8 mouse cellular contexts compared by ENCODE assay signal in the genomic region with DNA sequence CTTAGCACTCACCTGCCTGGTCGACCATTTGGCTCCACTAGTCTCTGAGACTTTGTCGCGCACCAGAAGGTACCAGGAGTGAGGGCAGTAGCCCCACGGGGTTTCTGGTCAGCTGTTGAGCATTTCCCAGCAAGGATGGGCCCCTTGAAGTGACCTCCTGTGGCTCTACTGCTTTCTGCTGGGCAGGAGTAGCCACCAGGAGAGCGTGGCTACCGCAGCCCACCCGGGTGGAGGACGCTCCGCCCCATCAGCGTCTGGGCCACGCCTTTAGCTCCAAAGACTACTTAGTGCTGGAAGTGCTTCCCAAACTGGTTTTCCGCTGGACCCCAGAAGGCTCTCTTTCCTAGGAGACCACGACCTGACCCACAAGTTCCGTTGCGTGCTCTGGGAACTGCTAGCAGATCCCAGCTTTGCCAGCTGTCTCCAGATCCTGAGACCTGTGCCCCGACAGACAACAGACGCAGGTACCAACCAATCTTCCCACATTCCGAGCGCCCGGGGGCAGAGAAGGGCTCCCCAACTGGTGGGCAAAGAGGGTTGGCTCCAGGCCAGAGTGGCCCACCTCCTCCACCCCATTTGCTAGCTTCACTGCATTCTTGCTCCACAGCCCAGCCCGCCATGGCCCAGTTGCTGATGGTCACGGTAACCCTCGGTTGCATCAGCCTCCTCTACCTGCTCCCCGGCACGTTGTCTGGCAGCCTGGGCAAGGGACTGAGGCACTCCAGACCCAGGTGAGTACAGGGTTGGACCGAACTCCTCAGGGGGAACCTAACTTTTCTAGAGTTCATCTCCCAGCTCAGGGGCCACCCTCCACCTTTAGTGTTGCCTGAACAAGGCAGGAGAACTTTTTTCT. TPM values are rescaled to one million over a fixed set of nuclear protein-coding genes. Genes with fewer than 3 reads are reported as not detected.
A peak's percentile ranks its signal among the peaks of the same experiment; 100 is the strongest.
DNase-seq lines count a peak whose midpoint lies in the region; ATAC-seq and TF ChIP-seq lines count a peak whose summit lies in the region.

A gene (plus strand): TSS at position 51 of the 853 bp plus-strand sequence.

- H3K4me1 ChIP-seq in kidney, postnatal 0 days (replicated peaks; ENCODE audit: insufficient read depth, low read length) = peaks cover 4% of the 10 kb centered on the region; the same call in 1 of the 2 replicates
- peaks cover 8% of the 10 kb centered on the region; the same call in 1 of the 2 replicates for H3K4me1 ChIP-seq in embryonic facial prominence, embryonic 12.5 days
- H3K4me1 ChIP-seq in intestine, postnatal 0 days (replicated peaks; ENCODE audit: control insufficient read depth, insufficient read depth, low read length) = no peaks in the 10 kb centered on the region; the same call in 1 of the 2 replicates
- H3K4me1 ChIP-seq in neural tube, embryonic 15.5 days = peaks cover 6% of the 10 kb centered on the region; the same call in 1 of the 2 replicates

- TF ChIP-seq CTCF in kidney, postnatal 0 days (IDR thresholded peaks at IDR 0.05; ENCODE audit: low read depth) = no peak
- TF ChIP-seq CTCF in intestine, postnatal 0 days (IDR thresholded peaks at IDR 0.05; ENCODE audit: low read depth) = no peak

- no peaks in the 10 kb centered on the region for H3K36me3 ChIP-seq in kidney, postnatal 0 days (ENCODE audit: insufficient read depth, low read length)
- H3K36me3 ChIP-seq in embryonic facial prominence, embryonic 12.5 days = no peaks in the 10 kb centered on the region
- H3K36me3 ChIP-seq in intestine, postnatal 0 days (ENCODE audit: control insufficient read depth, insufficient read depth) = no peaks in the 10 kb centered on the region
- no peaks in the 10 kb centered on the region for H3K36me3 ChIP-seq in neural tube, embryonic 15.5 days

- 0 out of 2 replicates have a peak, but pooled peaks have one; percentile 22 for ATAC-seq in kidney, postnatal 0 days (replicated peaks; ENCODE audit: low FRiP score, low read depth)
- no peak for ATAC-seq in embryonic facial prominence, embryonic 12.5 days (ENCODE audit: insufficient number of reproducible peaks, insufficient read depth, low FRiP score, low TSS enrichment)
- 0 out of 2 replicates have a peak, but pooled peaks have one; percentile 25 for ATAC-seq in intestine, postnatal 0 days
- ATAC-seq in neural tube, embryonic 15.5 days (ENCODE audit: low FRiP score) = no peak

- no peaks in the 10 kb centered on the region for H3K27me3 ChIP-seq in kidney, postnatal 0 days (ENCODE audit: insufficient read depth, low read length)
- H3K27me3 ChIP-seq in embryonic facial prominence, embryonic 12.5 days = peaks cover 12% of the 10 kb centered on the region
- 0 out of 2 replicates have a peak, but pooled peaks cover 4% of the 10 kb centered on the region for H3K27me3 ChIP-seq in intestine, postnatal 0 days (replicated peaks; ENCODE audit: control insufficient read depth, insufficient read depth, low read length)
- peaks cover 13% of the 10 kb centered on the region for H3K27me3 ChIP-seq in neural tube, embryonic 15.5 days (replicated peaks)

- DNase-seq in kidney, postnatal 0 days (ENCODE audit: low spot score) = peak; percentile 17
- DNase-seq in kidney, postnatal 14 days = no peak
- DNase-seq in cerebellum, postnatal 4 days (ENCODE audit: low spot score in 2 of 2) = no peak
- DNase-seq in cerebellum, postnatal 14 days = no peak
- no peak for DNase-seq in spleen, postnatal 4 days (ENCODE audit: low spot score in 2 of 2)

- no peak within 1 kb of the TSS for H3K27ac ChIP-seq in kidney, postnatal 0 days
- no peak within 1 kb of the TSS for H3K27ac ChIP-seq in embryonic facial prominence, embryonic 12.5 days
- no peak within 1 kb of the TSS for H3K27ac ChIP-seq in intestine, postnatal 0 days (ENCODE audit: low read depth, low read length)
- H3K27ac ChIP-seq in neural tube, embryonic 15.5 days (replicated peaks) = no peak within 1 kb of the TSS

- peak within 1 kb of the TSS; percentile 23 for H3K4me3 ChIP-seq in kidney, postnatal 0 days (replicated peaks; ENCODE audit: low read depth, low read length)
- peak within 1 kb of the TSS; percentile 23 for H3K4me3 ChIP-seq in embryonic facial prominence, embryonic 12.5 days
- H3K4me3 ChIP-seq in intestine, postnatal 0 days (ENCODE audit: low read depth, low read length) = peak within 1 kb of the TSS; percentile 28
- H3K4me3 ChIP-seq in neural tube, embryonic 15.5 days (replicated peaks) = peak within 1 kb of the TSS; percentile 10; the same call in 1 of the 2 replicates

- H3K4me2 ChIP-seq in kidney, postnatal 0 days (ENCODE audit: low read length) = peak within 1 kb of the TSS; percentile 54
- H3K4me2 ChIP-seq in embryonic facial prominence, embryonic 12.5 days (replicated peaks) = peak within 1 kb of the TSS; percentile 44
- H3K4me2 ChIP-seq in intestine, postnatal 0 days (replicated peaks; ENCODE audit: low read depth) = peak within 1 kb of the TSS; percentile 60
- H3K4me2 ChIP-seq in neural tube, embryonic 15.5 days = peak within 1 kb of the TSS; percentile 39

- H3K9me3 ChIP-seq in kidney, postnatal 0 days (replicated peaks; ENCODE audit: low read length) = no peaks in the 10 kb centered on the region
- H3K9me3 ChIP-seq in embryonic facial prominence, embryonic 12.5 days = no peaks in the 10 kb centered on the region
- no peaks in the 10 kb centered on the region for H3K9me3 ChIP-seq in intestine, postnatal 0 days (ENCODE audit: control insufficient read depth)
- no peaks in the 10 kb centered on the region for H3K9me3 ChIP-seq in neural tube, embryonic 15.5 days (replicated peaks)

- peak within 1 kb of the TSS; percentile 42 for H3K9ac ChIP-seq in kidney, postnatal 0 days (ENCODE audit: low read depth, low read length)
- H3K9ac ChIP-seq in embryonic facial prominence, embryonic 12.5 days = no peak within 1 kb of the TSS
- H3K9ac ChIP-seq in intestine, postnatal 0 days (ENCODE audit: low read depth, low read length) = no peak within 1 kb of the TSS
- no peak within 1 kb of the TSS for H3K9ac ChIP-seq in neural tube, embryonic 15.5 days (replicated peaks)

- WGBS in kidney, postnatal 0 days = 6% methylated on average over 26 of the region's 26 CpGs
- 8% methylated on average over 26 of the region's 26 CpGs for whole genome bisulfite sequencing in embryonic facial prominence, embryonic 12.5 days
- WGBS in intestine, postnatal 0 days = 8% methylated on average over 26 of the region's 26 CpGs
- WGBS in neural tube, embryonic 15.5 days = 10% methylated on average over 26 of the region's 26 CpGs

RNA-seq across cellular contexts. Expression of the gene that starts here (rescaled TPM):
- 1.5 and 2.0 TPM in 2 replicates for polyA plus RNA-seq in kidney, postnatal 0 days (2015; fragmentation: Nextera tagmentation; extraction: Ambion mirVana)
- 0.18 TPM in 1 of 2 replicates, not detected in the other for polyA plus RNA-seq in embryonic facial prominence, embryonic 12.5 days (2016; fragmentation: Nextera tagmentation; extraction: Ambion mirVana)
- polyA plus RNA-seq in intestine, postnatal 0 days (2015; fragmentation: Nextera tagmentation; extraction: Ambion mirVana) = 0.14 TPM in 1 of 2 replicates, not detected in the other
- 0.14 TPM in 1 of 2 replicates, not detected in the other for polyA plus RNA-seq in neural tube, embryonic 15.5 days (2015; fragmentation: Nextera tagmentation; extraction: Ambion mirVana)

Comparison
In these comparisons a context has a peak if more than half of its experiments do, and no peak if none do; other contexts are left out.
1. Peak in ATAC-seq, H3K4me3 ChIP-seq and H3K4me2 ChIP-seq in intestine, postnatal 0 days; RNA of the gene not detected or under 1 TPM.